Mouse (Mus musculus): ENCODE results near the gene Ppp2r5c. TPM values are rescaled to one million over a fixed set of nuclear protein-coding genes. Genes with fewer than 3 reads are reported as not detected.

The Ppp2r5c gene
- polyA plus RNA-seq, 1 experiment from 2014 or later = 143 TPM

GRCm38 (mm10) chr12:110575926-110576325 lies 129.0 kb downstream of the Ppp2r5c start:
- no peaks in the 10 kb centered on the region for H3K9me3 ChIP-seq (ENCODE audit: control insufficient read depth)
- TF ChIP-seq CTCF (IDR thresholded peaks at IDR 0.05; ENCODE audit: low read depth) = no peak
- 57% methylated on average over 4 of the region's 4 CpGs for WGBS
- no peaks in the 10 kb centered on the region for H3K27me3 ChIP-seq (replicated peaks; ENCODE audit: control insufficient read depth, insufficient read depth, low read length)
- H3K4me2 ChIP-seq (replicated peaks; ENCODE audit: low read depth) = no peak overlapping the region
- ATAC-seq = no peak
- H3K27ac ChIP-seq (ENCODE audit: low read depth, low read length) = no peak overlapping the region
- H3K4me1 ChIP-seq (replicated peaks; ENCODE audit: control insufficient read depth, insufficient read depth, low read length) = no peaks in the 10 kb centered on the region
- peaks cover 64% of the 10 kb centered on the region for H3K36me3 ChIP-seq (ENCODE audit: control insufficient read depth, insufficient read depth)
- no peak overlapping the region for H3K4me3 ChIP-seq (ENCODE audit: low read depth, low read length)
- H3K9ac ChIP-seq (ENCODE audit: low read depth, low read length) = no peak overlapping the region

GRCm38 (mm10) chr12:110578333-110578732 lies 131.4 kb downstream of the Ppp2r5c start:
- no peak for TF ChIP-seq CTCF (IDR thresholded peaks at IDR 0.05; ENCODE audit: low read depth)
- no peaks in the 10 kb centered on the region for H3K9me3 ChIP-seq (ENCODE audit: control insufficient read depth)
- ATAC-seq = no peak
- peaks cover 45% of the 10 kb centered on the region for H3K36me3 ChIP-seq (ENCODE audit: control insufficient read depth, insufficient read depth)
- H3K4me2 ChIP-seq (replicated peaks; ENCODE audit: low read depth) = no peak overlapping the region
- no peak overlapping the region for H3K27ac ChIP-seq (ENCODE audit: low read depth, low read length)
- H3K4me3 ChIP-seq (ENCODE audit: low read depth, low read length) = no peak overlapping the region
- H3K4me1 ChIP-seq (replicated peaks; ENCODE audit: control insufficient read depth, insufficient read depth, low read length) = no peaks in the 10 kb centered on the region
- 85% methylated on average over 9 of the region's 9 CpGs for WGBS
- H3K9ac ChIP-seq (ENCODE audit: low read depth, low read length) = no peak overlapping the region
- H3K27me3 ChIP-seq (replicated peaks; ENCODE audit: control insufficient read depth, insufficient read depth, low read length) = no peaks in the 10 kb centered on the region

- H3K4me3 ChIP-seq (ENCODE audit: low read depth, low read length) = no peak overlapping the region
- H3K27ac ChIP-seq (ENCODE audit: low read depth, low read length) = no peak overlapping the region
- TF ChIP-seq CTCF (IDR thresholded peaks at IDR 0.05; ENCODE audit: low read depth) = no peak
- H3K9ac ChIP-seq (ENCODE audit: low read depth, low read length) = no peak overlapping the region
- WGBS = 69% methylated on average over 6 of the region's 6 CpGs
- no peaks in the 10 kb centered on the region for H3K27me3 ChIP-seq (replicated peaks; ENCODE audit: control insufficient read depth, insufficient read depth, low read length)
- ATAC-seq = no peak
- H3K36me3 ChIP-seq (ENCODE audit: control insufficient read depth, insufficient read depth) = no peaks in the 10 kb centered on the region
- H3K4me2 ChIP-seq (replicated peaks; ENCODE audit: low read depth) = no peak overlapping the region
- H3K4me1 ChIP-seq (replicated peaks; ENCODE audit: control insufficient read depth, insufficient read depth, low read length) = no peaks in the 10 kb centered on the region; the same call in 1 of the 2 replicates
- no peaks in the 10 kb centered on the region for H3K9me3 ChIP-seq (ENCODE audit: control insufficient read depth)
Measured at GRCm38 (mm10) chr12:110588622-110589021, 141.7 kb downstream of the Ppp2r5c start.

GRCm38 (mm10) chr12:110590804-110591259 lies 143.9 kb downstream of the Ppp2r5c start:
- WGBS = under 1% methylated on average over 15 of the region's 15 CpGs
- Histone ChIP-seq H3K9ac (ENCODE audit: low read depth, low read length) (peak overlapping the region; percentile 94), H3K9me3 (ENCODE audit: control insufficient read depth) (no peaks in the 10 kb centered on the region), H3K36me3 (ENCODE audit: control insufficient read depth, insufficient read depth) (no peaks in the 10 kb centered on the region), H3K4me3 (ENCODE audit: low read depth, low read length) (peak overlapping the region; percentile 79), H3K27me3 (replicated peaks; ENCODE audit: control insufficient read depth, insufficient read depth, low read length) (no peaks in the 10 kb centered on the region), H3K4me2 (replicated peaks; ENCODE audit: low read depth) (peak overlapping the region; percentile 69), H3K4me1 (replicated peaks; ENCODE audit: control insufficient read depth, insufficient read depth, low read length) (no peaks in the 10 kb centered on the region; the same call in 1 of the 2 replicates), H3K27ac (ENCODE audit: low read depth, low read length) (peak overlapping the region; percentile 96)
- no peak for TF ChIP-seq CTCF (IDR thresholded peaks at IDR 0.05; ENCODE audit: low read depth)
- no peak; the same call in none of the 2 replicates for ATAC-seq

- Histone ChIP-seq H3K27me3 (replicated peaks; ENCODE audit: control insufficient read depth, insufficient read depth, low read length) (no peaks in the 10 kb centered on the region), H3K9ac (ENCODE audit: low read depth, low read length) (peak overlapping the region; percentile 94), H3K9me3 (ENCODE audit: control insufficient read depth) (no peaks in the 10 kb centered on the region), H3K36me3 (ENCODE audit: control insufficient read depth, insufficient read depth) (no peaks in the 10 kb centered on the region), H3K4me3 (ENCODE audit: low read depth, low read length) (peak overlapping the region; percentile 79), H3K4me1 (replicated peaks; ENCODE audit: control insufficient read depth, insufficient read depth, low read length) (no peaks in the 10 kb centered on the region; the same call in 1 of the 2 replicates), H3K27ac (ENCODE audit: low read depth, low read length) (peak overlapping the region; percentile 96), H3K4me2 (replicated peaks; ENCODE audit: low read depth) (peak overlapping the region; percentile 69)
- peak; percentile 13; the same call in 1 of the 2 replicates for TF ChIP-seq CTCF (IDR thresholded peaks at IDR 0.05; ENCODE audit: low read depth)
- peak; percentile 97 for ATAC-seq
- WGBS = under 1% methylated on average over 56 of the region's 56 CpGs
Measured at GRCm38 (mm10) chr12:110591260-110591883, 144.5 kb downstream of the Ppp2r5c start.

- no peak for ATAC-seq
- Histone ChIP-seq H3K27ac (ENCODE audit: low read depth, low read length) (no peak overlapping the region), H3K4me3 (ENCODE audit: low read depth, low read length) (no peak overlapping the region), H3K4me1 (replicated peaks; ENCODE audit: control insufficient read depth, insufficient read depth, low read length) (0 out of 2 replicates have a peak, but pooled peaks cover 5% of the 10 kb centered on the region), H3K4me2 (replicated peaks; ENCODE audit: low read depth) (no peak overlapping the region), H3K27me3 (replicated peaks; ENCODE audit: control insufficient read depth, insufficient read depth, low read length) (no peaks in the 10 kb centered on the region), H3K9me3 (ENCODE audit: control insufficient read depth) (no peaks in the 10 kb centered on the region), H3K9ac (ENCODE audit: low read depth, low read length) (no peak overlapping the region), H3K36me3 (ENCODE audit: control insufficient read depth, insufficient read depth) (no peaks in the 10 kb centered on the region)
- WGBS = 11% methylated on average over 7 of the region's 7 CpGs
- TF ChIP-seq CTCF (IDR thresholded peaks at IDR 0.05; ENCODE audit: low read depth) = peak; percentile 82
Measured at GRCm38 (mm10) chr12:110598527-110598926, 151.6 kb downstream of the Ppp2r5c start.

All from intestine, postnatal 0 days (tissue).